Comparison of ENCODE assay signal across 12 mouse cellular contexts in genomic region chr2:33703286-33703685, GRCm38 (mm10).
"Had no signal": no experiment of that assay in that cellular context is flagged by ENCODE, and none has a peak within 500 bp of the region (broad histone marks: within the 10 kb centered on the region; RNA-seq: fewer than 3 reads in every experiment).

No protein-coding gene starts in this region.

- H3K4me1 ChIP-seq: liver, embryonic 12.5 days had no signal

- DNase-seq: kidney, adult 9 months; left cerebral cortex, postnatal 4 days; midbrain, embryonic 14.5 days; thymus, adult 18-20 months; thymus, postnatal 14 days had no signal

- ATAC-seq: intestine, postnatal 0 days; liver, embryonic 12.5 days had no signal

- H3K9me3 ChIP-seq: liver, embryonic 12.5 days; neural tube, embryonic 15.5 days had no signal

- H3K9ac ChIP-seq: liver, embryonic 12.5 days; lung, embryonic 14.5 days; neural tube, embryonic 15.5 days had no signal

- H3K4me3 ChIP-seq: layer of hippocampus, adult 2 months; liver, embryonic 12.5 days; myocyte; neural tube, embryonic 15.5 days had no signal

- H3K36me3 ChIP-seq: liver, embryonic 12.5 days; neural tube, embryonic 15.5 days had no signal

- H3K4me2 ChIP-seq: liver, embryonic 12.5 days; lung, embryonic 14.5 days; neural tube, embryonic 15.5 days had no signal

- H3K27ac ChIP-seq: kidney, postnatal 0 days; layer of hippocampus, adult 2 months; liver, embryonic 12.5 days; neural tube, embryonic 15.5 days had no signal
